Comparison of ENCODE assay signal across 8 mouse cellular contexts in the genomic region with DNA sequence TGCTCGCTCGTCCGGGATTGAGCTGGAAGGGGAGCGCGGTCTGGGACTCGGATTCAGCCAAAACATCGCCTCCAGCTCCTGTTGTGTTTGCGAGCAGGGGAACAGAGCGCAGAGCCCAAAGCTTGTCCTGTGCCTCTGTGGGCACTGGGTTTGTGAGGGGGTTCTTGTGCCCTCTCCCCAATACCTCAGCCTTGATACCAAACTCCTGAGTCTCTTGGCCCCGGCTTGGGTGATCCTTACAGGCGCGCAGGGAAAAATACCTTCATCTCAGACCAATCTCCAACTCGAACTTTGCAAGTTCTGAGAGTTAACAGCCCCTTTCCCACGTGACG. TPM values are rescaled to one million over a fixed set of nuclear protein-coding genes. Genes with fewer than 3 reads are reported as not detected.
A peak's percentile ranks its signal among the peaks of the same experiment; 100 is the strongest.
DNase-seq lines count a peak whose midpoint lies in the region; ATAC-seq and TF ChIP-seq lines count a peak whose summit lies in the region.

No protein-coding gene starts in this region.

- H3K4me1 ChIP-seq in heart, adult 2 months (ENCODE audit: control insufficient read depth, insufficient read depth, low read length): peaks cover 16% of the 10 kb centered on the region
- peaks cover 27% of the 10 kb centered on the region for H3K4me1 ChIP-seq in thymus, adult 2 months (replicated peaks; ENCODE audit: control insufficient read depth, insufficient read depth, low read length)
- peaks cover 3% of the 10 kb centered on the region; the same call in 1 of the 2 replicates for H3K4me1 ChIP-seq in liver, embryonic 11.5 days (replicated peaks; ENCODE audit: control insufficient read depth, insufficient read depth, low read length)

- no peak for TF ChIP-seq CTCF in heart, adult 2 months (IDR thresholded peaks at IDR 0.05)
- TF ChIP-seq CTCF in thymus, adult 2 months (IDR thresholded peaks at IDR 0.05; ENCODE audit: borderline replicate concordance, control insufficient read depth, extremely low read depth, insufficient read depth, low read length, poor library complexity): 0 out of 2 replicates have a peak, but pooled peaks have one; percentile 10

- peaks cover 2% of the 10 kb centered on the region; the same call in 1 of the 2 replicates for H3K36me3 ChIP-seq in heart, adult 2 months (ENCODE audit: control insufficient read depth, insufficient read depth, low read length)
- H3K36me3 ChIP-seq in thymus, adult 2 months (ENCODE audit: control insufficient read depth, insufficient read depth, low read length): no peaks in the 10 kb centered on the region
- no peaks in the 10 kb centered on the region for H3K36me3 ChIP-seq in liver, embryonic 11.5 days (ENCODE audit: control insufficient read depth, insufficient read depth, low read length)

- intact Hi-C loops in heart, adult 2 months (cut with DNase I): loop anchor here (1.0 to 5.0 kb wide), 3 partner anchors 54 to 139 kb away; no protein-coding TSS in a partner anchor
- intact Hi-C loops in left cerebral cortex, postnatal 4 days (cut with DNase I): no loop called here

- peak overlapping the region; percentile 70 for H3K4me3 ChIP-seq in heart, adult 2 months
- H3K4me3 ChIP-seq in thymus, adult 2 months (ENCODE audit: control insufficient read depth, insufficient read depth, low read length): peak overlapping the region; percentile 91
- peak overlapping the region; percentile 59 for H3K4me3 ChIP-seq in liver, embryonic 11.5 days (ENCODE audit: low read depth, low read length)

- DNase-seq in heart, adult 2 months: no peak
- DNase-seq in heart, adult 18-20 months: no peak
- DNase-seq in thymus, adult 2 months: no peak
- no peak for DNase-seq in thymus, postnatal 4 days
- DNase-seq in liver, embryonic 11.5 days (ENCODE audit: low spot score): no peak
- DNase-seq in gastrocnemius, adult 8-10 months (ENCODE audit: low spot score in 2 of 2): no peak
- DNase-seq in left cerebral cortex, postnatal 4 days: no peak

- H3K27me3 ChIP-seq in heart, adult 2 months (ENCODE audit: control insufficient read depth, insufficient read depth, low read length): no peaks in the 10 kb centered on the region
- H3K27me3 ChIP-seq in thymus, adult 2 months (ENCODE audit: control insufficient read depth, insufficient read depth, low read length): no peaks in the 10 kb centered on the region; the same call in 1 of the 2 replicates
- peaks cover 59% of the 10 kb centered on the region for H3K27me3 ChIP-seq in liver, embryonic 11.5 days (replicated peaks; ENCODE audit: control insufficient read depth, insufficient read depth, low read length)

- peak overlapping the region; percentile 98 for H3K27ac ChIP-seq in heart, adult 2 months
- H3K27ac ChIP-seq in thymus, adult 2 months (ENCODE audit: control insufficient read depth, insufficient read depth, low read length): no peak overlapping the region
- no peak overlapping the region for H3K27ac ChIP-seq in liver, embryonic 11.5 days (ENCODE audit: low read depth, low read length)

- H3K79me2 ChIP-seq in heart, adult 2 months (replicated peaks; ENCODE audit: control insufficient read depth, insufficient read depth, low read length): peaks cover 6% of the 10 kb centered on the region; the same call in 1 of the 2 replicates

- 3% methylated on average over 15 of the region's 15 CpGs for WGBS in heart, adult 2 months
- WGBS in thymus, adult 2 months: 13% methylated on average over 15 of the region's 15 CpGs
- WGBS in liver, embryonic 11.5 days: 1% methylated on average over 15 of the region's 15 CpGs

- H3K9ac ChIP-seq in heart, adult 2 months (ENCODE audit: low read depth, low read length): peak overlapping the region; percentile 85
- peak overlapping the region; percentile 55 for H3K9ac ChIP-seq in liver, embryonic 11.5 days (ENCODE audit: low read depth, low read length)

- no peaks in the 10 kb centered on the region for H3K9me3 ChIP-seq in liver, embryonic 11.5 days (ENCODE audit: control insufficient read depth, low read length)

- peak overlapping the region; percentile 67 for H3K4me2 ChIP-seq in liver, embryonic 11.5 days

- no peak for TF ChIP-seq POLR2A in heart, adult 2 months (IDR thresholded peaks at IDR 0.05; ENCODE audit: insufficient read depth, low read depth, low read length)
- TF ChIP-seq POLR2A in thymus, adult 2 months (IDR thresholded peaks at IDR 0.05; ENCODE audit: control insufficient read depth, extremely low read depth, insufficient read depth, low read length, poor library complexity): no peak

- no peak for TF ChIP-seq EP300 in heart, adult 2 months (IDR thresholded peaks at IDR 0.05; ENCODE audit: insufficient read depth, low read depth, low read length)

- no peak for ATAC-seq in liver, embryonic 11.5 days (replicated peaks; ENCODE audit: low FRiP score)
- ATAC-seq in erythroid progenitor cell, adult 5-6 weeks (replicated peaks; ENCODE audit: low FRiP score, poor library complexity, severe bottlenecking): no peak

RNA-seq across cellular contexts. Expression of gene Ptpn14, which starts 0.7 kb away (rescaled TPM):
- 10 to 100 TPM; 29.3 to 30.1 TPM for total RNA-seq in heart, adult 2 months (2021)
- polyA plus RNA-seq in heart, adult 2 months (2012; rRNA removed): 11.9 and 13.5 TPM in 2 replicates
- 10 to 100 TPM; 29.3 to 33.7 TPM for total RNA-seq in heart, adult 18-20 months (2021)
- 17.8 and 19.5 TPM in 2 replicates for polyA plus RNA-seq in thymus, adult 2 months (2012; rRNA removed)
- polyA plus RNA-seq in liver, embryonic 11.5 days (2014; fragmentation: Nextera tagmentation; extraction: Ambion mirVana): 3.2 TPM in 2 replicates
- under 0.01 and 0.36 TPM in 2 replicates for total RNA-seq in erythroid progenitor cell, adult 5-6 weeks (2015; ENCODE audit: low replicate concordance)
- total RNA-seq in erythroid progenitor cell, adult 5-6 weeks (2017; ENCODE audit: low replicate concordance): 0.13 TPM in 1 of 2 replicates, not detected in the other
- 10 to 100 TPM; 11.1 to 14.7 (median 13.3) TPM for total RNA-seq in gastrocnemius, adult 8-10 months (2022)
- total RNA-seq in left cerebral cortex, postnatal 4 days (2021): 1 to 10 TPM; 6.4 to 6.5 TPM

RNA-seq across cellular contexts. Expression of gene Cenpf, which starts 40.9 kb away (rescaled TPM):
- total RNA-seq in heart, adult 2 months (2021): 1 to 10 TPM; 5.4 to 5.5 TPM
- 2.0 and 2.9 TPM in 2 replicates for polyA plus RNA-seq in heart, adult 2 months (2012; rRNA removed)
- total RNA-seq in heart, adult 18-20 months (2021): 1 to 10 TPM; 5.5 to 5.9 TPM
- 10.3 and 10.8 TPM in 2 replicates for polyA plus RNA-seq in thymus, adult 2 months (2012; rRNA removed)
- 47.0 and 49.8 TPM in 2 replicates for polyA plus RNA-seq in liver, embryonic 11.5 days (2014; fragmentation: Nextera tagmentation; extraction: Ambion mirVana)
- 411 and 449 TPM in 2 replicates for total RNA-seq in erythroid progenitor cell, adult 5-6 weeks (2015; ENCODE audit: low replicate concordance)
- 652 and 695 TPM in 2 replicates for total RNA-seq in erythroid progenitor cell, adult 5-6 weeks (2017; ENCODE audit: low replicate concordance)
- total RNA-seq in gastrocnemius, adult 8-10 months (2022): under 1 TPM in 3 of 4 experiments, not detected in 1; 0.02 to 0.36 (median 0.11) TPM
- total RNA-seq in left cerebral cortex, postnatal 4 days (2021): 1 to 10 TPM; 7.2 to 8.1 TPM

Comparison
In these comparisons a context has a peak if more than half of its experiments do, and no peak if none do; other contexts are left out.
1. RNA of gene Ptpn14, which starts 0.7 kb away (total RNA-seq): 29.3 to 33.7 TPM in heart, adult 18-20 months, 29.3 to 30.1 TPM in heart, adult 2 months, 11.1 to 14.7 TPM in gastrocnemius, adult 8-10 months and 6.4 to 6.5 TPM in left cerebral cortex, postnatal 4 days; under 0.01 to 0.36 TPM in erythroid progenitor cell, adult 5-6 weeks; every median in the first group is over 4 times any median in the second.
2. RNA of gene Cenpf, which starts 40.9 kb away (total RNA-seq): 411 to 695 TPM in erythroid progenitor cell, adult 5-6 weeks; 7.2 to 8.1 TPM in left cerebral cortex, postnatal 4 days, 5.5 to 5.9 TPM in heart, adult 18-20 months, 5.4 to 5.5 TPM in heart, adult 2 months and 0.02 to 0.36 TPM in gastrocnemius, adult 8-10 months; every median in the first group is over 10 times any median in the second.
3. Peak in every context shown above with its lines, with median percentiles within 50 percentile points of each other: H3K4me3 ChIP-seq.